Mouse (Mus musculus): ENCODE data around the gene Mycl. TPM values are rescaled to one million over a fixed set of nuclear protein-coding genes. Genes with fewer than 3 reads are reported as not detected.
"Not testable (repeated sequence)": the region's sequence is repeated elsewhere in the genome, so short reads cannot be mapped to it uniquely, and the experiment has no call there.

Gene Mycl
- total RNA-seq, 2 experiments from 2014 or later: 11.0 to 14.2 TPM

DNA sequence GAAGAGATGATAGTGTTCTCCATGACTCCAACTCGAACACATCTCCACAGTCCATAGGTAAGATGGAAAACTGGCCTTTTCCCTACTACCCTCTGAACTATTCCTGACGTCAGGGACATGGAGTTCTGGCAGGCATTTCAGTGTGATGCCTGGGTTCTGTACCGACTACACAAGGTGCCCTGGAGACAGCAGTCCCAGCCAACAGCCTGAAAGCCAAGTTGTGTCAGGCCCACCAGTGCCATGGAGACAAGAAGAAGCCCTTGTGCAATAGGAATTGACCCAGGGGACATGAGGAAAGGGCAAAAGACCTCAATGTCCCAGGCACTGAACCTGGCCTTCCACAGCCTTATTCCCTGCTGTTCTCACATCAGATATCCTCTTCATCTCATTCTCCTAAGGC is 15.6 kb upstream of the Mycl start:
- DNase-seq (ENCODE audit: low spot score in 2 of 2): no peak
- intact Hi-C loops (cut with DNase I): loop anchor here (5.0 to 10.0 kb wide), 2 partner anchors 68 to 1735 kb away; no protein-coding TSS in a partner anchor

DNA sequence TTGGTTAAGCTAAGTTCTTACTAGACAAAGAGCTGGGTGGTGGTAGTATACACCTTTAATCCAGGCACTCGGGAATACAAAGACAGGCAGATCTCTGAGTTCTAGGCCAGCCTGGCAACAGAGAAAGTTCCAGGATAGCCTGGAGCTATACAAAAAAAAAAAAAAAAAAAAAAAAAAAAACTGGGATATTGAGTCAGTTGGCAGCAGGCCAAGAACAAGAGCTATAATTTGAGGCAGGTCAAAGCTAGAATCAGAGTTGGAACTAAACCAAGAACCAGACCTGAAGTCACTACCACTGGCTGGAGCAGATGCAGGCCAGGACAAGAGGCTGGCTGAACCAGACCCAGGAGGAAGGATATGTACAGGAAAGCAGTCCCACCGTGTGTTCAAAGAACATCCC is 14.8 kb upstream of the Mycl start:
- intact Hi-C loops (cut with DNase I): loop anchor here (5.0 to 10.0 kb wide), 2 partner anchors 68 to 1736 kb away; no protein-coding TSS in a partner anchor
- DNase-seq (ENCODE audit: low spot score in 2 of 2): no peak

DNA sequence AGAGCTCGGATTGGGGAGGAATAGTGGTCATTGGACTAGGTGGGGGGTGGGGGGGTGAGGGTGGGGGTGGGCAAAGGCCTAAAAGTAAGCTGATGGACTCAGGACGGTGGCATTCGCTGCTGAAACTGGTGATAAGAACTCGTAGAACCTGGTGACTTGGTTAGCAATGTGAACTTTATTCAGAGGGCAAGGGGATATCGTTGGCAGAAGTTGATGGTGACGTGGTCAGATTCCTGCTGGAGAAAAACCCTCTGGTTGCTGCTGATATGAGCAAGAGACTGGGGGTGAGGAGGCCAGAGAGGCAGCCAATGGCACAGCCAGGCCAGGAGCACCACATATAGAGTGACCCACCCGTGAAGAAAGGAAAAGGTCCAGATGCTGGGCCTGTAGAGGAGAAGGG is 14.2 kb upstream of the Mycl start:
- intact Hi-C loops (cut with DNase I): loop anchor here (5.0 to 10.0 kb wide), 2 partner anchors 69 to 1736 kb away; no protein-coding TSS in a partner anchor
- DNase-seq (ENCODE audit: low spot score in 2 of 2): no peak

DNA sequence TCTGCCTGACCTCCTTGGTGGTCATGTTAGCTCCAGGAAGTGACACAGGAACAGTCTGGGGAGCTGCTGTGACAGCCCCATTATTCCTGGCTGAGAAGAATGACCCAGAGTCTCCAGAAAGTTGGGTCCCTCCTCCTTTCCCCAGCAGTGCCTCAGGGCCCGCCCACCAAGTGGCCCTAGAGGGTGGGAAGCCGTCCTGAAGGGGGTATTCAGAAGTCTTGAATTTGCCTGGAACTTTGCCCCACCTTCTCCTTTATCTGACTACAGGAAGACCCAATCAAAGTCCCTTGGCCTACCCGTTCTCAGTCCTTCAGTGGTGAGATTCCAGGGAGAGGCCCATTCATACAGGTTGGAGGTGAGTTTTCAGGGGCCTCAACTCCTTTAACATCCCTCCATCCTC is 13.5 kb upstream of the Mycl start:
- intact Hi-C loops (cut with DNase I): loop anchor here (5.0 to 10.0 kb wide), 2 partner anchors 70 to 1737 kb away; no protein-coding TSS in a partner anchor

DNA sequence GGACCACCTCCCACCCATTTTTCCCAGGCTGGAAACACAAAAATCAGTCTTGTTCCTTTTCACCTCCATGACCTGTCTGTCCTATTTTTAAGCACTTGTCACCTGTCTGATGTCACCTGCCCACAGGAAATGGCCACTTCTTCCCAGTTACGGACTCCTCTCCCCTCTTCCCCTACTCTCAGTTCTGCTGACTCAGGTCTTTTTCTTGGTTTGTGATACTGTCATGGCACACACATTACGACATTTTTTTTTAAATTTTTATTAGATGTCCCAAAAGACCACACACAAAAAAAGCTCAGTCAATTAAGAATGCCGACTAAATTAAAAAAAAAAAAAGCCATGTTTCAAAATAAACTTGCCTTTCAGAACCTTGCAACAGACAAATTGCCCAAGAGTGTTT is 12.9 kb upstream of the Mycl start:
- intact Hi-C loops (cut with DNase I): loop anchor here (5.0 to 10.0 kb wide), 2 partner anchors 70 to 1738 kb away; no protein-coding TSS in a partner anchor
- DNase-seq (ENCODE audit: low spot score in 2 of 2): no peak

More for the DNA sequence above, 13.5 kb upstream of the Mycl start:
- DNase-seq (ENCODE audit: low spot score in 2 of 2): no peak

DNA sequence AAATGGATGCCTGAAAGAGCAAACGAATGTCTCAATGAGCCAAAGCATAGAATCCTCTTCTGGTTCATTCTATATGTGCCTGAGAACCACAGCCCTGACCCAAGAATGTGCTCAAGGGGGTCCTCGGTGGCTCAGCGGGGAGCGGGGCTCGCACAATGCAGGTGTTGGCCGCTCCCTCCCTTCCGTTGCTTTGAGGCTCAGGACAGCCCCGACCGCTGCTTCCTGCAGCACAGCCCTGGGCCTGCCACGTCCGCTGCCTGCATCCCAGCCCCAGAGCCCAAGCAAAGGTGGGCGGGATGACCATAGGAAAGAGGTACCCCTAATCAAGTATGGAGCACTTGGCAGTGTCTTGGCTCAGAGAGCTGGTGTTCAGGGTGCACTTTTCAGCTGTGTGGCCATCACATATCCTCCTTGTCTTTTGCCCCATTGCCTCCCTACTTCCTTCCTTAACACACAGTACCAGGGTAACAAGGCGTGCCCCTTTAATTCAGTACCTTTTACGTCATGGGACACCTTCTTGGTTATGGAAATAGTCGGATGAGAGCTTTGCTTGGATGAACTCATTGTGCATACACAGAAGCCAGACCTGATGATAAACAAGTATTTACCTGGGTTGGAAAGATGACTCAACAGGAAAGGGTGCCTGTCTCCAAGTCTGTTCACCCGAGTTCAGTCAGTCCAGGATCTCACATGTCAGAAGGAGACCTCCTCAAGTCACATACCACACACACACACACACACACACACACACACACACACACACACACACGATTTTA is 11.8 kb upstream of the Mycl start:
- intact Hi-C loops (cut with DNase I): loop anchor here (2.0 to 10.0 kb wide), 4 partner anchors 71 to 1739 kb away; no protein-coding TSS in a partner anchor
- no peak for DNase-seq (ENCODE audit: low spot score in 2 of 2)

DNA sequence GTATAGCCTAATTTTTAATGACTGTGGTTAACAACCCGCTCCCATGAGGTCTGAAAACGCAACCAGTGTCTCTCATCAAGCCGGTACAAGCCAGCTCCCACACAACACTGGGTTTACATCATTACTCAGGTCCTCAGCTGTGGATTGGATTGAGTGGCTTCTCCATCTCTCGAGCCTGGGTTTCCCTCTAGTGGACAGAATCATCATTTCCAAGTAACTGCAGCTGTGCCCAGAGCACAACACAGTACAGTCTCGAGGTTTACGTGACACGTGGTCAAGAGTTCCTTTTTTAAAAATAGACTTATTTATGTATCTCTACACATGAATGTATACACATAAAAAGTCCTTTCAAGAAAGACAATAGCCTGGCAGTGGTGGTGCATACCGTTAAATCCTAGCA is 10.3 kb upstream of the Mycl start:
- intact Hi-C loops (cut with DNase I): loop anchor here (1.0 to 10.0 kb wide), 4 partner anchors 41 to 1740 kb away; no protein-coding TSS in a partner anchor
- DNase-seq (ENCODE audit: low spot score in 2 of 2): peak; percentile 70 to 88

DNA sequence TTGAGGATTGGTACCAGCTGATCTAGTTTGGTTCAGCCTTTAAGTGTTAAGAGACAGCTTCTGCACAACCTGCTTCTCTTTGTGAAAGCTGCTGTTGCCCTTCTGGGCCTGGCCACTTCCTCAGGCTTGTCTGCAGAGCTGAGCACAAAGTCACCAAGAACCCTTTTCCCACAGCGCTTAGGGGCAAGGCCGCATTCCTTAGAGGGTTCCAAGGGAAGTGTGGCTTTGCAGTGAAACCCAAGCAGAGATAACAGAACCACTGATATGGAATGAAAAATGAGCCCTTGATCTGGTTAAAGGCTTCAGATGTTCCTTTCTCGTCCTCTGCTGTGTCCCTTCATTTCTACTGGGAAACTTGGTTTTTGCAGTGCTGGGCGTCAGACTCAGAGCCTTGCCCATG is 8.0 kb upstream of the Mycl start:
- DNase-seq (ENCODE audit: low spot score in 2 of 2): no peak
- intact Hi-C loops (cut with DNase I): loop anchor here (10.0 kb wide), 1 partner anchor 1743 kb away; no protein-coding TSS in a partner anchor

DNA sequence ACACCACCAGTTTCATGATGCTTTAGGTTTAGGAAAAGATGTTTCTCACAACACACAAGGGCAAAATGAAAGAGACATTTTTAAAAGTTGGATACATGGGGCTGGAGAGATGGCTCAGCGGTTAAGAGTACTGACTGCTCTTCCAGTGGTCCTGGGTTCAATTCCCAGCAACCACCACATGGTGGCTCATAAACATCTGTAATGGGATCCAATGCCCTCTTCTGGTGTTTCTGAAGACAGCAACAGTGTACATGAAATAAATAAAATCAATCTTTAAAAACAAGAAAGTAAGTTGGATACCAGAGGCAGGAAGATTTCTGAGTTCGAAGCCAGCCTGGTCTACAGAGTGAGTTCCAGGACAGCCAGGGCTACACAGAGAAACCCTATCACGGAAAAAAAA is 7.4 kb upstream of the Mycl start:
- intact Hi-C loops (cut with DNase I): loop anchor here (10.0 kb wide), 1 partner anchor 1743 kb away; no protein-coding TSS in a partner anchor

DNA sequence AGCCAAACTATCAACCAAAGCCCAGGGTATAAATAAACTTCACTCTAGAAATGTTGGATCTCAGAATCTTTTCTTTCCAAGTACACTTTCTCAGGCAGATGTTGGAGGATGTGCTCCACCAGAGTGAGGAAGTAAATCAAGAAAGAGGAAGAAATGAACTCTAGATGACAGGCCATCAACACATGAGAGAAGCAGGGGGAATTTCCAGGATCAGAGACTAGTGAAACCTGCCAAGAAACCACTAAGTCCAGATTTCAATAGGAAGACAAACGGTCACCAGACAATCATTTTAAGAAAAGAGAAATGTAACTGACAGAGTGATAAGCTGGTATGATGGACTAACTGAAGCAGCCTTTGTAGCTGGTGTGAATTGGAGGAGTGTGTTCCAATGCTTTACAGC is 4.3 kb upstream of the Mycl start:
- intact Hi-C loops (cut with DNase I): no loop called here
- DNase-seq (ENCODE audit: low spot score in 2 of 2): no peak

More for the DNA sequence above, 7.4 kb upstream of the Mycl start:
- not testable (repeated sequence) for DNase-seq (ENCODE audit: low spot score in 2 of 2)

DNA sequence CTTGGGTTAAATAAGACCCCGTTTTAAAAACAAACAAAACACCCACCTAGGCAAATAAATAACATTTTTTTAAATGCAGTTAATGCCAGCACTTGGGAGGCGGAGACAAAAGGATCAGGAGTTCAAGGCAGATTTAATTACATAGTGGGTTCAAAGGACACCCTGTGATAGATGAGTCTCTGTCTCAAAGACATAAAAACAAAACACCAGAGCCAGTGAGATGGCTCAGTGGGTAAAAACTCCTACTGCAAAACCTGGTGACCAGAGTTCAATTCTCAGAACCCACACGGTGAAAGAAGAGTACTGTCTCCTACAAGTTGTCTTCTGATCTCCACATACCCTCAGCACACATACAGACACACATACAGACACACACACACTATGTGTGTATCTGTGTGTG is 3.2 kb upstream of the Mycl start:
- DNase-seq (ENCODE audit: low spot score in 2 of 2): no peak

DNA sequence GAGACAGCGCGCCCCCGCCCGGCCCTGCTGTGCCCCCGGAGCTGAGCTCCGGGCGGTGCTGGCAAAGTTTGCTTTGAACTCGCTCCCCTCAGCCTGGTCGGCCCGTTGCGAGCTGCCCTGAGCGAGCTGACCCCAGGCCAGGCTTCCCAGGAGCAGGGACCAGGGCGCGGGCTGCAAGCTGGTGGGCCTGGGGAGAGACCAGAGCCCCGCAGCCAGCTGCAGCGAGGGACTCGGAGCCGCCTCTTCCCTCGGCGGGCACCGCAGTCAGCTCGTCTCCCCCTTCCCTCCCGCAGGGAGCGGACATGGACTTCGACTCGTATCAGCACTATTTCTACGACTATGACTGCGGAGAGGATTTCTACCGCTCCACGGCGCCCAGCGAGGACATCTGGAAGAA is 767 bp downstream of the Mycl start:
- intact Hi-C loops (cut with DNase I): loop anchor here (2.0 kb wide), 1 partner anchor 21 kb away; the partner anchor contains the start of gene Trit1
- DNase-seq (ENCODE audit: low spot score in 2 of 2): peak in 1 of 2 experiments; percentile 58

More for the DNA sequence above, 3.2 kb upstream of the Mycl start:
- intact Hi-C loops (cut with DNase I): no loop called here

DNA sequence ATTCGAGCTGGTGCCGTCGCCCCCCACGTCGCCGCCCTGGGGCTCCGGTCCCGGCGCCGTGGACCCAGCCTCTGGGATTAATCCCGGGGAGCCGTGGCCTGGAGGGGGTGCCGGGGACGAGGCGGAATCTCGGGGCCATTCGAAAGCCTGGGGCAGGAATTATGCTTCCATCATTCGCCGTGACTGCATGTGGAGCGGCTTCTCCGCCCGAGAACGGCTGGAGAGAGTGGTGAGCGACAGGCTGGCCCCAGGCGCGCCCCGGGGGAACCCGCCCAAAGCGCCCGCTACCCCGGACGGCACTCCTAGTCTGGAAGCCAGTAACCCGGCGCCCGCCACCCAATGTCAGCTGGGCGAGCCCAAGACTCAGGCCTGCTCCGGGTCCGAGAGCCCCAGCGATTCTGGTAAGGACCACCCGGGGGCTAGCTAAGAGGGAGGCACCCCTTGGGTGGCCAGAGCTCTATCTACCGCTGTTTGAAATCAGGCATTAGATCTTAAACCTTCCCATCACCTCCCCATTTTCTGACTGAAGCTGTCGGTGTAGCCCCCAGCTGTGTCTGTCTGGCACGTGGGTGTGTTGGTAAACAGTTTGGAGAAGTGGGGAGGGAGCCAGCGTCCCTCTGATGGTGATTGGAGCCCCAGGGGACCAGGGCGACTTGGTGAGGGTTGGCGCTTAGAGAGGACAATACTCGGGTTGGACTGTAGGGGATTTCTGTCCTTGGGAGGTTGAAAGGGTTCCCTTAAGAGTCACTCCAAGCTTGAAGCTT is 1.3 kb downstream of the Mycl start:
- intact Hi-C loops (cut with DNase I): loop anchor here (2.0 kb wide), 1 partner anchor 20 kb away; the partner anchor contains the start of gene Trit1
- DNase-seq (ENCODE audit: low spot score in 2 of 2): no peak

DNA sequence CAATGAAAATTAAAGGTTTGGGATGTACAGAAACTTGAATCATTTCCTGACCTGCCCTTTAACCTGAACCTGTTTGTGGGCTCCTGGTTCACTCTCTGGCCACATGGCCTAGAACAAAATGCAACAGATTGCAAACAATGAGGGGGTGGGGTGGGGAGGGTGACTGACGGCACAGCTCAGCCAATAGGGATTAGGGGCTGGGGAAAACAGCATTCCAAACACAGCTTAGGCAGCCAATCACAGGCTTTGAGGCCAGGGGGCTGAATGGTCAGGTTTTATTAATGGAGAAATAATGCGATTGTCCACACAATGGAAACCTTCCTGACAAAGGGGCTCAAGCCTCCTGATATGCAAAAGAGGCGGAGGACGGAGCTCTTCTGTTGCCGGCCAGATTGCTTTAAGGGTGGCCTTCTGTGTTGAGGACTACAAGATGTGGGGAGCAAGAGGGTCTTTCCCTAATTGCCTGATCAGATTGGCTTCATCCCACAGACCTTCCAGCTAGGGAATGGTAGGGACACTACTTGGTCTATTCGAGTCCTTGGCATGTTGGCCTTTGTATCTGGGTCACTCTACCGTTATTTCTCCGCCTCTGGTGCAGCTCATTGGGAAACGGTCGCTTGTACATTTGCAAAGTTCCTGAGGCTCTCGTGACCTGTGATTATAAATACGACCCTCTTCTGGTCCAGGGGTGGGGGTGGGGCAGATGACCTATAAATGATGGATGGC is 3.2 kb downstream of the Mycl start:
- DNase-seq (ENCODE audit: low spot score in 2 of 2): no peak
- intact Hi-C loops (cut with DNase I): no loop called here

DNA sequence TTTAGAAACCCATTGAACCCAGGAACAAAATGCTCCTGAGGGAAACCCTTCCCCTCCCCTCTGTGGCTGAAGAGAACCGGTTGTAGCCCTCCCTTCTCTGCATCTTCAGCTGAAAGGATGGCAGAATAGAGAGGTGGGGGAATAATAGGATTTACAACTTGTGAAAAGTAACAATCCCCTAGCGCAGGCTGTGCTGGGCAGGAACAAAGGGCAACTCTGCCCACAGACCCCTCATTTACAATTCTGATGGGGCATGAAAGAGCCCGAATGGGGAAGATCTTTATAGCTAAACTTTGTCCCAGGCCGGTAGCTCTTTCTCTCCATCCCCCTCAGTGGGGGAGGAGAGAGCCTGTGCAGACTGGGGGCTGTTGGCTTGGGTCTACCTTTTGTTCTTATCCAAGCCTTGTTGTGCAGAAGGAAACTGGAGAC is 3.8 kb downstream of the Mycl start:
- no peak for DNase-seq (ENCODE audit: low spot score in 2 of 2)
- intact Hi-C loops (cut with DNase I): no loop called here

DNA sequence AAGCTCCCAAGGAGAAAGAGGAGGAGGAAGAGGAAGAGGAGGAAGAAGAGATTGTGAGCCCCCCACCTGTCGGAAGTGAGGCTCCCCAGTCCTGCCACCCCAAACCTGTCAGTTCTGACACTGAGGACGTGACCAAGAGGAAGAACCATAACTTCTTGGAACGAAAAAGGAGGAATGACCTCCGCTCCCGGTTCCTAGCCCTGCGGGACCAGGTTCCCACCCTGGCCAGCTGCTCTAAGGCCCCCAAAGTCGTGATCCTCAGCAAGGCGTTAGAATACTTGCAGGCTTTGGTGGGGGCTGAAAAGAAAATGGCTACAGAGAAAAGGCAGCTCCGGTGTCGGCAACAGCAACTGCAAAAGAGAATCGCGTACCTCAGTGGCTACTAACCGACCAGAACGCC is 4.7 kb downstream of the Mycl start:
- intact Hi-C loops (cut with DNase I): no loop called here
- no peak for DNase-seq (ENCODE audit: low spot score in 2 of 2)

DNA sequence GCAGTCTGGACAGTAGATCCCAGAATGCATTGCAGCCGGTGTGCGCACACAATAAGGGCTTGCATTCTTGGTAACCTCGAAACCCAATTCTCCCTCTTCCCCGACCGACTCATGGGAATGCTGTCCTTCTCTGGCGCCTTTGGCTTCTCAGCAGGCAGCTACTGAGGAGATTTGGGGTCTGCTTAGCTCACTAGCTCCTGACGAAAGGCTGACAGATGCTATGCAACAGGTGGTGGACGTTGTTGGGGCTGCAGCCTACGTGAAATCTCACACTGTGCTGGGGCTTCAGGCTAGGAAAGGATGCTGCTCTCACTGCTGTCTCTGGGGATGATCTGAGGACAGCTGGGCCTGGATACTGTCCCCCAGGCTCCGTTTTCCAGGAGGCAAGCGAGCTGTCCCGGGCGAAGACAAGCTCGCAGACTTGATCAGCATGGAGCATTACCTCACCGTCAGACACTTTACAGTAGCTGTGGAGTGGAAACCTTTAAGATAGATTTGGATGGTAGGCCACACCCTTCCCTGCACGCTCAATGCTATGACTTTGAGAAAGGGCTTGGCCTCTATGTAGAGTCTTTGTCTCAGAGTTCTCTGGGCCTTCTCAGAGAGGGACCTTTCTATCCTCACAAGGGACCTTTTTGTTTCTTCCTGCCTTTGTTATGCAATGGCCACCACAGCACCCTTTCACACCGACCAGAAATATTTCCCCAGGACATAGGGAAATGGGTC is 5.3 kb downstream of the Mycl start:
- no peak for DNase-seq (ENCODE audit: low spot score in 2 of 2)
- intact Hi-C loops (cut with DNase I): no loop called here

DNA sequence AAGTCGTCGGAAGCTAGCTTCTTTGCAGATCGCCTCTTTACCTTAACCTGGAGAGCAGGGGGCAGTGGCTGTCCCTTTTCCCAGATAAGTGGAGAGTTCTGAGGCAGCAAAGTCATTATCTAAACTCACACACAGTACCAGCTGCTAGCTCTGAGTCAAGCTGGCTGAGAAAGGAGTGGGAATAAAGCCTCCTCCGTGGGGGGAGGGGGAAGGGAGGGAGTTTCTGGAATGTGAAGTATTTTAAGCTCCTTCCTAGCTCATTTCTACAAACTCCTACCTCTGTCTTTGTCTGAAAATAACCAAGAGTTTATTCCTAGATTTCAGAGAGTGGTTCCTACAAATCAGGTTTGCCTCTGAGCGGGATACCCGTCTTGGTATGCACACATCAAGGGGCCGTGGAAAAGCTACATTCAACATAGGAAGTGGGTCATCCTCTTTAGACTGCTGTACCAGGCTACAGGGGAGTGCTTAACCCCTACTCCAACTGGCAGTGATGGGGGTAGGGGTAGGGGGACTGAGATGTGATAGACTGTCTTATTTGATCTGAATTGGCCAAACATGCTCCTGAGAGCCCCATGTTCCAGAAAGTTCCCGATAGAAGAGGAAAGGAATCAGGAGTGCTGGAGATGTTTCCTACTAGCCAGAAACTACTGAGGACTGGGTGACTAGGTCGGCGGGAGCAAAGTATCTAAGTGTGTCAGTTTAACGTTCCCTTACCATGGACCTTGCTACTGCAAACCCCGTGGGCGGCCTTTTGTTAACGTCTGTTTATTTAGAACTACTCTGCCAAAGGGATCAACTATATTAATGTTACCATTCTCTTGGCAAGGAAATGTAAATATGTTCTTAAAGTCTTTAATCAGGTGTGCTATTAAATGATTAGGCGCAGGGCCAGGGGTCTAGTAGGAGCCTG is 9.9 kb downstream of the Mycl start:
- intact Hi-C loops (cut with DNase I): loop anchor here (2.0 kb wide), 1 partner anchor 47 kb away; no protein-coding TSS in a partner anchor
- DNase-seq (ENCODE audit: low spot score in 2 of 2): peak; percentile 75 to 97

Measured in left cerebral cortex, postnatal 25 days (tissue).